In the genomic region with DNA sequence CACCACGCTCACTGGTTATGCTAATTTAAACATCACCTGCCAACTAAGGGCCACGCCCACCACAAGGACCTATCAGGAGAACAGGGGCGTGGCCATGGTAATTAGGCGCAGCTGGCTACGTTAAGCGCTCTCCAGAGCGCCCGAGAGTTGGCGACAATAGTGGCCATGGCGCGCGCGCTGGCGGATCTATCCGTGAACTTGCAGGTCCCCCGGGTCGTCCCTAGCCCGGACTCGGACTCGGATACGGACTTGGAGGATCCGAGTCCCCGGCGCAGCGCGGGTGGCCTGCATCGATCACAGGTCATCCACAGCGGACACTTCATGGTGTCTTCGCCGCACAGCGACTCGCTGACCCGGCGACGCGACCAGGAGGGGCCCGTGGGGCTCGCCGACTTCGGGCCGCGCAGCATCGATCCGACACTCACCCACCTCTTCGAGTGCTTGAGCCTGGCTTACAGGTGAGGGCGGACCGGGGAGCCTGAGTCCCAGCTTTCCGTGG, we compare ENCODE assay signal across 8 mouse cellular contexts. TPM values are rescaled to one million over a fixed set of nuclear protein-coding genes. Genes with fewer than 3 reads are reported as not detected.
DNase-seq lines count a peak whose midpoint lies in the region; ATAC-seq and TF ChIP-seq lines count a peak whose summit lies in the region.

No protein-coding gene starts in this region.

- H3K27me3 ChIP-seq in heart, embryonic 10.5 days (ENCODE audit: insufficient read depth, poor library complexity, severe bottlenecking): peaks cover 62% of the 10 kb centered on the region
- peaks cover 33% of the 10 kb centered on the region for H3K27me3 ChIP-seq in limb, embryonic 14.5 days (ENCODE audit: control insufficient read depth, insufficient read depth, low read length)
- peaks cover 50% of the 10 kb centered on the region for H3K27me3 ChIP-seq in midbrain, embryonic 15.5 days (replicated peaks)
- peaks cover 10% of the 10 kb centered on the region for H3K27me3 ChIP-seq in spleen, adult 2 months (ENCODE audit: control insufficient read depth, insufficient read depth, low read length)

- H3K9ac ChIP-seq in limb, embryonic 14.5 days (ENCODE audit: low read depth, low read length, severe bottlenecking): peak overlapping the region; percentile 48
- peak overlapping the region; percentile 32; the same call in 1 of the 2 replicates for H3K9ac ChIP-seq in midbrain, embryonic 15.5 days

- WGBS in heart, embryonic 10.5 days: 1% methylated on average over 48 of the region's 48 CpGs
- WGBS in limb, embryonic 14.5 days: 5% methylated on average over 46 of the region's 48 CpGs
- 0% methylated on average over 48 of the region's 48 CpGs for WGBS in midbrain, embryonic 15.5 days
- WGBS in spleen, adult 2 months: 1% methylated on average over 48 of the region's 48 CpGs

- no peak for TF ChIP-seq CTCF in spleen, adult 2 months (IDR thresholded peaks at IDR 0.05; ENCODE audit: extremely low read depth, insufficient read depth, insufficient read length, insufficient replicate concordance)

- DNase-seq in cerebellum, adult 11 months: peak; percentile 17
- DNase-seq in heart, embryonic 10.5 days (ENCODE audit: low spot score): peak; percentile 92
- peak; percentile 96 for DNase-seq in kidney, adult 8-10 months
- peak; percentile 94 for DNase-seq in limb, embryonic 14.5 days (ENCODE audit: low spot score)
- DNase-seq in spleen, adult 2 months (ENCODE audit: low read depth in 1 of 2, low spot score in 2 of 2): peak; percentile 39 to 46

- peak overlapping the region; percentile 59 for H3K27ac ChIP-seq in heart, embryonic 10.5 days
- H3K27ac ChIP-seq in limb, embryonic 14.5 days (replicated peaks; ENCODE audit: low read depth, low read length): no peak overlapping the region
- H3K27ac ChIP-seq in midbrain, embryonic 15.5 days: no peak overlapping the region
- no peak overlapping the region for H3K27ac ChIP-seq in spleen, adult 2 months (ENCODE audit: insufficient read depth, low read length)

- no peaks in the 10 kb centered on the region for H3K9me3 ChIP-seq in heart, embryonic 10.5 days
- H3K9me3 ChIP-seq in limb, embryonic 14.5 days (ENCODE audit: control insufficient read depth, low read length): no peaks in the 10 kb centered on the region
- no peaks in the 10 kb centered on the region for H3K9me3 ChIP-seq in midbrain, embryonic 15.5 days

- peak overlapping the region; percentile 68 for H3K4me3 ChIP-seq in heart, embryonic 10.5 days
- peak overlapping the region; percentile 53 for H3K4me3 ChIP-seq in limb, embryonic 14.5 days (replicated peaks; ENCODE audit: low read length)
- peak overlapping the region; percentile 45 for H3K4me3 ChIP-seq in midbrain, embryonic 15.5 days
- peak overlapping the region; percentile 44; the same call in 1 of the 2 replicates for H3K4me3 ChIP-seq in spleen, adult 2 months (ENCODE audit: extremely low read depth, insufficient read depth, insufficient read length)

- no peak for TF ChIP-seq POLR2A in limb, embryonic 14.5 days (IDR thresholded peaks at IDR 0.05; ENCODE audit: borderline replicate concordance, extremely low read depth, insufficient read depth, insufficient read length)
- TF ChIP-seq POLR2A in spleen, adult 2 months (IDR thresholded peaks at IDR 0.05; ENCODE audit: low read depth, low read length): no peak

- H3K36me3 ChIP-seq in heart, embryonic 10.5 days: no peaks in the 10 kb centered on the region
- H3K36me3 ChIP-seq in limb, embryonic 14.5 days (ENCODE audit: control insufficient read depth, insufficient read depth, low read length): no peaks in the 10 kb centered on the region
- H3K36me3 ChIP-seq in midbrain, embryonic 15.5 days (replicated peaks): no peaks in the 10 kb centered on the region
- no peaks in the 10 kb centered on the region for H3K36me3 ChIP-seq in spleen, adult 2 months (ENCODE audit: control insufficient read depth, insufficient read depth, low read length)

- peaks cover 18% of the 10 kb centered on the region for H3K4me1 ChIP-seq in heart, embryonic 10.5 days
- peaks cover 2% of the 10 kb centered on the region; the same call in 1 of the 2 replicates for H3K4me1 ChIP-seq in limb, embryonic 14.5 days (ENCODE audit: control insufficient read depth, insufficient read depth, low read length)
- peaks cover 14% of the 10 kb centered on the region for H3K4me1 ChIP-seq in midbrain, embryonic 15.5 days
- peaks cover 5% of the 10 kb centered on the region for H3K4me1 ChIP-seq in spleen, adult 2 months (ENCODE audit: control insufficient read depth, insufficient read depth, insufficient read length)

- peak overlapping the region; percentile 98 for H3K4me2 ChIP-seq in limb, embryonic 14.5 days (replicated peaks; ENCODE audit: low read depth, low read length, severe bottlenecking)
- H3K4me2 ChIP-seq in midbrain, embryonic 15.5 days: peak overlapping the region; percentile 80

- ATAC-seq in cerebellum, adult (ENCODE audit: insufficient number of reproducible peaks, low FRiP score, low TSS enrichment): no peak
- ATAC-seq in erythroblast, adult 5-6 weeks (replicated peaks; ENCODE audit: low FRiP score, poor library complexity, severe bottlenecking): peak; percentile 73
- ATAC-seq in limb, embryonic 14.5 days (ENCODE audit: low FRiP score, low read depth): peak; percentile 74
- peak; percentile 80 for ATAC-seq in midbrain, embryonic 15.5 days (replicated peaks)

RNA-seq across cellular contexts. Expression of gene Mlxipl, which starts 17.1 kb away (rescaled TPM):
- not detected in 2 replicates for total RNA-seq in erythroblast, adult 5-6 weeks (2015; ENCODE audit: low replicate concordance)
- total RNA-seq in erythroblast, adult 5-6 weeks (2017; ENCODE audit: low replicate concordance): 0.51 TPM in 1 of 2 replicates, not detected in the other
- polyA plus RNA-seq in heart, embryonic 10.5 days (2016; fragmentation: Nextera tagmentation; extraction: Ambion mirVana): 1.00 and 3.0 TPM in 2 replicates
- 3.3 and 5.3 TPM in 2 replicates for polyA plus RNA-seq in limb, embryonic 14.5 days (2012; rRNA removed)
- polyA plus RNA-seq in limb, embryonic 14.5 days (2014; fragmentation: Nextera tagmentation; extraction: Ambion mirVana): 0.54 and 1.6 TPM in 2 replicates
- polyA plus RNA-seq in midbrain, embryonic 15.5 days (2015; fragmentation: Nextera tagmentation; extraction: Ambion mirVana): 0.81 and 0.91 TPM in 2 replicates
- polyA plus RNA-seq in spleen, adult 2 months (2012; rRNA removed): 0.70 and 1.2 TPM in 2 replicates

RNA-seq across cellular contexts. Expression of gene Vps37d, which starts 28.7 kb away (rescaled TPM):
- not detected in 2 replicates for total RNA-seq in erythroblast, adult 5-6 weeks (2015; ENCODE audit: low replicate concordance)
- total RNA-seq in erythroblast, adult 5-6 weeks (2017; ENCODE audit: low replicate concordance): not detected in 2 replicates
- polyA plus RNA-seq in heart, embryonic 10.5 days (2016; fragmentation: Nextera tagmentation; extraction: Ambion mirVana): 2.4 and 7.1 TPM in 2 replicates
- polyA plus RNA-seq in limb, embryonic 14.5 days (2012; rRNA removed): 24.5 and 32.0 TPM in 2 replicates
- polyA plus RNA-seq in limb, embryonic 14.5 days (2014; fragmentation: Nextera tagmentation; extraction: Ambion mirVana): 10.7 and 12.3 TPM in 2 replicates
- 39.5 and 47.8 TPM in 2 replicates for polyA plus RNA-seq in midbrain, embryonic 15.5 days (2015; fragmentation: Nextera tagmentation; extraction: Ambion mirVana)
- polyA plus RNA-seq in spleen, adult 2 months (2012; rRNA removed): 0.78 and 1.4 TPM in 2 replicates

RNA-seq across cellular contexts. Expression of gene Bud23, which starts 42.0 kb away (rescaled TPM):
- total RNA-seq in erythroblast, adult 5-6 weeks (2015; ENCODE audit: low replicate concordance): 23.4 and 30.9 TPM in 2 replicates
- 12.0 and 17.3 TPM in 2 replicates for total RNA-seq in erythroblast, adult 5-6 weeks (2017; ENCODE audit: low replicate concordance)
- polyA plus RNA-seq in heart, embryonic 10.5 days (2016; fragmentation: Nextera tagmentation; extraction: Ambion mirVana): 99.4 and 134 TPM in 2 replicates
- 107 and 121 TPM in 2 replicates for polyA plus RNA-seq in limb, embryonic 14.5 days (2012; rRNA removed)
- polyA plus RNA-seq in limb, embryonic 14.5 days (2014; fragmentation: Nextera tagmentation; extraction: Ambion mirVana): 101 and 108 TPM in 2 replicates
- 78.1 and 82.5 TPM in 2 replicates for polyA plus RNA-seq in midbrain, embryonic 15.5 days (2015; fragmentation: Nextera tagmentation; extraction: Ambion mirVana)
- 47.5 and 67.3 TPM in 2 replicates for polyA plus RNA-seq in spleen, adult 2 months (2012; rRNA removed)

RNA-seq across cellular contexts. Expression of gene Tbl2, which starts 42.6 kb away (rescaled TPM):
- total RNA-seq in erythroblast, adult 5-6 weeks (2015; ENCODE audit: low replicate concordance): 1.5 and 3.6 TPM in 2 replicates
- 2.8 and 3.7 TPM in 2 replicates for total RNA-seq in erythroblast, adult 5-6 weeks (2017; ENCODE audit: low replicate concordance)
- polyA plus RNA-seq in heart, embryonic 10.5 days (2016; fragmentation: Nextera tagmentation; extraction: Ambion mirVana): 25.1 and 25.4 TPM in 2 replicates
- 23.2 and 25.7 TPM in 2 replicates for polyA plus RNA-seq in limb, embryonic 14.5 days (2012; rRNA removed)
- polyA plus RNA-seq in limb, embryonic 14.5 days (2014; fragmentation: Nextera tagmentation; extraction: Ambion mirVana): 29.8 and 32.1 TPM in 2 replicates
- polyA plus RNA-seq in midbrain, embryonic 15.5 days (2015; fragmentation: Nextera tagmentation; extraction: Ambion mirVana): 13.2 and 13.4 TPM in 2 replicates
- polyA plus RNA-seq in spleen, adult 2 months (2012; rRNA removed): 6.1 and 7.2 TPM in 2 replicates

RNA-seq across cellular contexts. Expression of gene Dnajc30, which starts 42.8 kb away (rescaled TPM):
- total RNA-seq in erythroblast, adult 5-6 weeks (2015; ENCODE audit: low replicate concordance): 1.5 and 7.9 TPM in 2 replicates
- 2.2 and 4.6 TPM in 2 replicates for total RNA-seq in erythroblast, adult 5-6 weeks (2017; ENCODE audit: low replicate concordance)
- polyA plus RNA-seq in heart, embryonic 10.5 days (2016; fragmentation: Nextera tagmentation; extraction: Ambion mirVana): 24.5 and 27.6 TPM in 2 replicates
- polyA plus RNA-seq in limb, embryonic 14.5 days (2012; rRNA removed): 29.1 and 31.3 TPM in 2 replicates
- 32.6 and 39.2 TPM in 2 replicates for polyA plus RNA-seq in limb, embryonic 14.5 days (2014; fragmentation: Nextera tagmentation; extraction: Ambion mirVana)
- polyA plus RNA-seq in midbrain, embryonic 15.5 days (2015; fragmentation: Nextera tagmentation; extraction: Ambion mirVana): 43.4 and 47.8 TPM in 2 replicates
- 15.5 and 23.5 TPM in 2 replicates for polyA plus RNA-seq in spleen, adult 2 months (2012; rRNA removed)

Comparison
In these comparisons a context has a peak if more than half of its experiments do, and no peak if none do; other contexts are left out.
1. DNase-seq: peak in every context shown above with its lines; median percentile 96 in kidney, adult 8-10 months; 94 in limb, embryonic 14.5 days; 92 in heart, embryonic 10.5 days; 42 in spleen, adult 2 months; 17 in cerebellum, adult 11 months.